Mouse (Mus musculus) kidney, adult 2 months (tissue): ENCODE data around the gene Ddb2.

Source experiments
- CTCF ChIP-seq: fragments of 200-500 bp; conservative IDR thresholded peaks from 2 replicates; pipeline ENCODE4 v1.5.1; 2011; ENCODE audit warnings: low read depth, mild to moderate bottlenecking, control low read depth, low read length, moderate library complexity, mixed read lengths; ENCODE audit not compliant: insufficient read depth, insufficient read length
- POLR2A ChIP-seq: fragments of 200-500 bp; IDR thresholded peaks from one replicate; pipeline ENCODE4 v1.6.1; 2011; ENCODE audit warnings: low read depth, low read length, control low read depth

- no peak for TF ChIP-seq CTCF
- no peak for TF ChIP-seq POLR2A
Observed at GRCm38 (mm10) chr2:91206254-91206775, 30.5 kb downstream of the Ddb2 start.
